Mouse (Mus musculus) 3134 (cell line): ENCODE results near the gene Zfyve28.
A peak's percentile ranks its signal among the peaks of the same experiment; 100 is the strongest.

Experiments used
- DNase-seq: peaks from one replicate; pipeline ENCODE4 v3.0.0-alpha.2; 2011; ENCODE audit warnings: low spot score; ENCODE audit not compliant: insufficient read length; ENCODE audit errors: extremely low read depth

Gene Zfyve28

DNA sequence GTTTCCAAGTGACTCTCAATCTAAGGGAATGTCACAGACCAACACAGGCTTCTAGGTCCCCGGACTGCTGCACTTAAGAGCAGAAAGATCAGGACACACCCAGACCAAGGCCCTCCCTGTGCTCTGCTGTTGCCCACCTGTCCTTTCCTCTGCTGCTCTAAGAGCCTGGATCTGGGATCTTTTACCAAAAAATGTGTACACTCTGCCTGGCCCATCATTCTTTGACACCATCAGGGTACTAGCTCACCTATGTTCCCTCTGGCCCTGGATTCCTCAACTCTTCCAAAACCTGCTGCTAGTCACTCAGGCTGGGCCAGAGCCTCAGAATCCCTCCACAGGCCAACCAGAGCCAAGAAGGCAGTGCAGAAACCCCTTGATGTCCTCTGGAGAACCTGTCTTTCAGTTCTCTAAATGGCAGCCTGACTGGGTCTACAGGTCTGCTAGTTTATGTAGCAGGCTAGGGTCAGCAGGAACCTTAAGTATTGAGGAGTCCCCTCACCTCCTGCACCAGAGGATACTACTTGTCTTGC lies 103.1 kb downstream of the Zfyve28 start:
- no peak for DNase-seq

DNA sequence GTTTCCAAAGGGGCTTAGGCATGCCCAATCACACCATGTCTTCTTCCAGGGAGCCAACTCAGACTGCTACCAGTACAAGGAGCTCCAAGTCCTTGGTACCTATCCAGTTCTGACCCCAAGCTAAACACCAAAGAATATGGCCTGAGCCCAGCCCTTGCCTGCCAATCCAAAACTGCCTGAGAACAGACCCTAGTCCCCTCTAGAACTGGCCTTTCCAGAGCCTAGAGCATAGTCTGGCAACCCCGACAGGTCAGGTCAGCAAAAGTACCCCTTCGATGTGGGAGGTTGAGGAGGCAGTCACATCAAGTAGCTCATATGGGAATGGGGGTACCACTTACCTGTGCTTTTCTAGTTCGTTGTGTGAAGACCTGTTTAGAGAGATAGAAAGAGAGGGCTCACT lies 104.3 kb downstream of the Zfyve28 start:
- DNase-seq, result no peak

DNA sequence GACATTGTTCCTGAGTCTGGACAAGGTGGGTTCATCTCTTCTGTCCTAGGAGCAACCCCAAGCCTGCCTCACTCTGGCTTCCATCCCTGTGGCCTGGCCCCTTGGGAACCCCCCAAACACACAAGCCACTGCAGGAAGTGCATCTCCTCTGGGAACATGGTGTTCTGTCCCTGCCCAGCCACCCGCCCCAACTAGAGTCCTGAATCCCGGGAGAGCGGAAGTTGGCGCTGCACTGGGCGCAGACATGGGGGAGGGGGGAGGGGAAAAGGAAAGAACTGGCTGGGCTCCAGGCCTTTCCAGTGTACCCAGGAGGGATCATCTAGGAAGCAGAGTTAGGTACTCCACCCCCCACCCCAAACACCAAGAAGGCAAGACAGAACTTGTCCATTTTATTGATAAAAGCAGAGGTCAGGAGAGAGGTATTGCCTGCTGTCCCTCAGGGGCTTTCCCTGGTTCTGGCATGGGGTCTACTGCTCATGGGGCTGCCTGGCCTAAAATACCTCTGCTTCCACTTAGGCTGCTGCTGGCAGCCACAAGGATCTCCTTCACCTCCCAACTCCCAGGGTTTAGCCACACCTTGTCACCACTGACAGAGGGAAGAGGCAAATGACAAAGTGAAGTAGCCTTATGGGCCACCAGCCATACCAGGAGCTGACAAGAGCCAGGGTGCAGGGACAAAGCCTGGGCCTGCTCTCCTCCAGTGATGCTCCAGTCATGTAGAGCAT lies 104.9 kb downstream of the Zfyve28 start:
- no peak for DNase-seq

DNA sequence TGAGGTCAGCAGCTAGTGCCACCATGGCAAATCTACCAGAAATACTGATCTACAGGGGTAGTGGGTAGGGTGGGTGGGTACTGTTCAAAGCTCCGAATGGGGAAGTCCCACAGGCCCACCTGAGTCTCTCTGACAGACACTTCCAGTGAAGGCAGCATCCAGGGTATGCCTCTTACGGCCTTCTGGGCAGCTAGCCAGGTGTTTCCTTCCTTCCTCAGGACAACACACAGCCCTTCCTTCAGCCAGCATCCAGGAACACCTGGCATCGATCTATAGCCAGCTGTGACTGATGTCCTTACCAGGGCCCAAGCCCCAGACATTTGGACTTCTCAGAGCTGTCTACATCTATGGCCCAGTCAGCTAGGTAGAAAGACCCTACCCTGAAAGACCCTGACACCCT lies 105.8 kb downstream of the Zfyve28 start:
- DNase-seq, result no peak

DNA sequence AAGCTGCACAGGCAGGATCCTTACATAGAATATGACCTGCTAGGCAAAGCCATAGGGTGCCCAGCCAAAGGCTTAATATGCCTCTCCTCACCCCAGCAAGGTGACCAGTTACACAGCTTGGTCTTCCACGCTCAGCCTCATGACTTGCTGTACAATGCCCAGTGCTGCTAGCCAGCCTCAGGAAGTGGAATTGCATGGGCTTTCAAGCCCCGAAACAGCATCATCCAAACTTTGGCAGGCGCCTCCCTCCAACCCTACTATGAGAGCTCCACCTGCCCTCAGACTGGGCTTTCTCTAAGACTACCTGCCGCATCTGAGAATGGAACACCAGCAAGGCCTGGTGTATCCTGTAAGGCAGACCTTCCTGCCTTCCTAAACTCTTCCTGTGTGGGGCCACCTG lies 110.4 kb downstream of the Zfyve28 start:
- DNase-seq, result no peak

DNA sequence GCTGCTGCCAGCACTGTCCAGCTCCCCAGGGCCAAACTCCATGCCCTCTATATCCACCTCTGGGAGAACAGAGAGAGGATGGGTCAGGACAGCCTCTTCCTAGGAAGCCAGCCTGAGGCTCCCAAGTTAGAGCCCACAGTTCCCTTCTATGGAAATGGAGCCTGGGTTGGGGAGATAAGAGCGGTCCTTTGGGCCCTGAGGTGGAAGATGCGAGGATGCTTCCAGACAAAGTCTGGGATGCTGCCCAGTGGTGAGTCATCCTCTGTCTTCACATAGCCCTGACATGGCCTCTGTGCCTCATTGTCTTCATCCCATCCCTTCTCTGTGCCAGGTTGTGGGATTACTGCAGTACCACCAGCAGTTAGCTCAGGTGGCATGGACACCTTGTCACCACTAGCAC lies 111.2 kb downstream of the Zfyve28 start:
- no peak for DNase-seq

DNA sequence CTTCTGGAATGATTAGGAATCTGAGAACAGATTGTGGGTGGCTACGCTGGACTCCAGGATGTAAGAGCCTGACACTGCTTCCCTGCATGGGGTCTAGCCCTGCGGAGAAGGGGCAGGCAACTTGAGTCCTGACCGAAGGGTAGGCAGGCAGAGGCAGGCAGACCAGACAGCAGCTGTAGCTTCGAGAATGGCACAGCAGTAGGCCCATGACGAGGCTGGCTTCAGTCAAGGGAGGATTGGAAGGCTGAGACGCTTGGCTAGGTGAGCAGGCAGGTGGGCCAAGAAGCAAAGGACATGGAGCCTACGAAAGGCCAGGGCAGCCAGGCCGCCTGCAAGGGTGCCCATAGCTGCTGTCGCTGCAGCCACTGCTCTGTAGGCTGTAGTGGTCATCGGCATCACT lies 111.6 kb downstream of the Zfyve28 start:
- DNase-seq, result no peak

DNA sequence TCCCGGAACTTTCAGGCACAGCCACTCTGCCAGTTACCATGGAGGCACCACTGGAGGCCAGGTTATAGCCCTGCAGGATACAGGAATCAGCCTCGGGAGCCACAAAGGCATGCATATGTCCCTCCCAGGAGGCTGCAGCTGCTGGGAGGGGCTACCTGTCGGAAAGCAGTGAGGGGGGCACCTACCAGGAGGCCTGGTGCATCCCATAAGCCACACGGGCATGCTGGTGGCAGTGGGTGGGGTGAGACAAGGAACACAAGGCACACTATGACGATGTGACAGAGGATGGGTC lies 112.9 kb downstream of the Zfyve28 start:
- no peak for DNase-seq

DNA sequence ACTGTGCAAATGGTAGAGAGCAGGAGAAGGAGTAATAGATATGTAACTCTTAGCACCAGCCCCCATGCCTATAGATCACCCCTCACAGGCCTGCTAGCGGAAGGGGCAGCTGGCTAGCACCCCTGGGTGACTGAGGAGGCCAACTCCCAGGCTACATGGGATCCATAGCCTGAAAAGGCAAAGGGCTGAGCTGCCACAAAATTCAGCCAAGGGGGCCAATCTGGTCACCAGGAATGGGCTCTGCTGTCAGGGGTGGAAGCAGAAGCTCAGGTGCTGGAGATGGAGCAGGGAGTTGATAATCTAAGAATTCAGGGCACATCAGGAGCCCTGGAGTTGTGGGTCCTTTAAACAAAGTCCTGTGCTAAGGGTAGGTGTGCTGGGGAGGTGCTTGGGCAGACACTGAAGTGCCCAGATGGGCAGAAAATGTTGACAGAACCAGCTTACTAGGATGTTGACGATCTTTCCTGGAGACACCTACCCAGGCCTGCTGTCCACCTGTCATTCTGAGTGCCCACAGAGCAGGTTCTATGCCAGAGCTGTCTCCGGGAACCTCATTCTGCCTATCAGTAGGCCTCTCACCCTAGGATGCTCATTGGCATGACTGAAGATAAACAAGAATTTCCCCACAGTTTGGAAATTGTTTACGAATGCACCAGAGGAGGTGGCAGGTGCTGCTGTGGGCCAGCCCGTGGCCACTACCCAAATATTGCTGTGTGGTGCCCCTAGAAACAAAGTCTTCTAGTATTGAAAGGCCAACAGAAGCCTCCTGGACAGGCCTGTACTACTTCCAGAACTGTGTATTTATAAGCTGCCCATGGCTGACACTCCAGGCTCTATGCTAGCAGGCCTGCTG lies 113.5 kb downstream of the Zfyve28 start:
- no peak for DNase-seq

DNA sequence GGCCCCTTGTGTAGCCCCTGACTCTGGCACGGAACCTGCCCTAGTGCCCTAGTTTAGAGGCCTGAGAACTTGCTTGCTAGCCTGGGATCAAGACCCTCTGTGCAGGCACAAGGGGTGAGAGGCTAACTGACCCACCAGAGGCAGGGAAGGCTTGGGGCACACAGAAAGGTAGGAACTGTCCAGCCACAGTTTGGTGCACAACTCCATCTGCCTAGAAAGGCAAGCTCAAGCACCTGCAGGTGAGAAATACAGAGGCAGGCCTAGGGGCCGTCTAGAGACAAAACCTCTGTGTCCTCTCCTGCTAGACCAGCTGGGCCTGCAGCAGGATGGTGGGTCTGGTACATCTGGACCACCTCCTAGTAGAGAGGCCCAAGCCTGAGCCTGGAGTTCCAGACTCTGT lies 114.2 kb downstream of the Zfyve28 start:
- no peak for DNase-seq

DNA sequence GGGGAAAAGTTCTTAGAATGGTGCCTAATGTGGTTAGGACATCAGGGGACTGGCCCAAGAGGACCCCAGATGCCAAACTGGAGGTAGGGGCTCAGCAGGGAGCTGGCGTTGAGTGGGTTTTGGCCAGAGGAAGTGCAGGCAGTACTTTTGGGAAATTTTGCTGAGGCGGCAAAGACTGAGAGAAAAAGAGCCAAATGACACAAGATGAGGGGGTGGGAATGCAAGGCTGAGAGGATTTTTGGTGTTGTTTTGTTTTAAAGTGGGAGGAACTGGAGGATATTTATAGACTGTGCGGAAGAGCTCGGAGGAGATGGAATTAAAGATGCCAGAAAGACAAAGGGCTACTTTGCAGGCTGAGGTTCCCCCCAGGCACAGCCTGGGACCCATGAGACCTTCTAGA lies 117.5 kb downstream of the Zfyve28 start:
- DNase-seq, result no peak

DNA sequence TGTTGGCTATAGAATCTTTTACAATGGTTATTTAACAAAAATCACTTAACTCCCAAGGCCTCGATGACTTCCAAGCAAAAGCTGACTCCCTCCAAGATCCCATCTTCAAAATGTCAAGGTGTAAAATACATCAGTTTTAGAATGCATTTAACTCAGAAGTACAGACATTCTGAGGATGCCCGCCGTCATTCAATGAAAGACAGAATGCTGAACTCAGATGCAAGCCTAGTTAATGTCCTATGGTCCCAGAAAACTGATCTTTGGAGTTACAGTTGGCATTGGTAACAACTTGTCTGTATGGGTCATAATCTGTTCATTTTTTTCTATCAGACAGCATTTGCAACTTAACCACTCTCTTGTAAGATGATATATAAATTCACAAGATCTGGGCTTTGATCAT lies 118.3 kb downstream of the Zfyve28 start:
- DNase-seq, result no peak

DNA sequence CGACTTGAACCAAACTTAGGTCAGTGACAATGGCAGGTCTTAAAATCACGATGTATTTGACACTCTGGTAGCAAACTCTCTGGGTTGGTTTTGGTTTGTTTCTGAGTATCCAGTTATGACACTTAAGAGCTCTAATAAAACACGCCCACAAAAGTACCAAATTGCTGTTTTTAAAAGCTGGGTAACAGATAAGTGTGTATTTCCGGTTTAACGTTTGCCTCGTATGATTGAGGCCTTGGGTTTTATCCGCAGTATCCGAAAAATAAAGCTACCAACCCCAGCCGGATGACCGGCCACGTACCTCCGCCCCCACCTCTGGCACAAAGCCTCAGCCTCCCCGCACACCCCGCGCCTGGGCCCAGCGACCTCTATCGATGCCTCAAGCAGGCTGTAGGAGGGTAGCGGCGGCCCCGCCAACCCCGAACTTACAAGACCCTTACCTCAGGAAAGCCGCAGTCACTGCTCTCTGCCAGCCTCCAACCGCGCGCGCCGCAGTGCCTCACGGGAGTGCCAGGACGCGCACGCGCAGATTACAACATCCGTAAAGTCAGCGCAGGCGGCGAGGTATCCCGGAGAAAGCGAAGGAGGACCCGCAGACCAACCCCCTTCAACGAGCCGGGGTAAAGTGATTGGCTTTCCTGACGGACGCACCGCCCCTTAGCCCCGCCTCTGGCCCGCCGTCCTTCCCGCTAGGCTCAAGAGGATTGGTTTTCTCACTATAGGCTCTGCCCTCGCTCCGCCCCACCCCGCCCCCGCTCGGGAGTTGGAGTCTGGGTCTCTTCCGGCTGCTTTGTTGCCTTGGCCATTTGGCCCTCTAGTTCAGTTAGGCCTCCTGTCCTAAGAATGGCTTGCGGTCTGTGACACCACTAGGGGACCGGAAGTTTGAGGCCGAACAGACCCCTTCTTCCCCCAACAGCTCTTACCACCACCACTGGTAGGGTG lies 119.0 kb downstream of the Zfyve28 start, which contains the start of the genes Poln and Haus3:
Poln (minus strand) TSS at position 499 of the 942 bp plus-strand sequence.
Haus3 (minus strand) TSS at position 578 of the 942 bp plus-strand sequence.
- DNase-seq, result peak; percentile 99

DNA sequence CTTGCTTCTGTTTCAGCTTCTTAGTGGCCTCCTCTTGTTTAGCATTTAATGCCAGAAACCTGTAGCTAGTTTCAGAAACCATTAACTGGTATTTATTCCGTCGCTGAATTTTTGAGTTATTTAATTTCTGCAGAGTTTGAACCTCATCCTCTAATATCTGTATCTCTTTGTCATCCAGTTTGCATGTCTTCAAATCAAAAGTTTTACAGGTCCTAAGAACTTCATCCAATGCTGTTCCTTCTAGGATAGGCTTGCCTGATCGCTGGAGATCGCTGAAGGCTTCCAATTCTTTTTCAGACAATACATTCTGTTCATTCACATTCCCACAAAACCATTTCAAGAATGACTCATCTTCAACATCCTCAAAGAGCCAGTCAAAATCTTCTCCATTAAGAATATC lies 120.4 kb downstream of the Zfyve28 start:
- no peak for DNase-seq

DNA sequence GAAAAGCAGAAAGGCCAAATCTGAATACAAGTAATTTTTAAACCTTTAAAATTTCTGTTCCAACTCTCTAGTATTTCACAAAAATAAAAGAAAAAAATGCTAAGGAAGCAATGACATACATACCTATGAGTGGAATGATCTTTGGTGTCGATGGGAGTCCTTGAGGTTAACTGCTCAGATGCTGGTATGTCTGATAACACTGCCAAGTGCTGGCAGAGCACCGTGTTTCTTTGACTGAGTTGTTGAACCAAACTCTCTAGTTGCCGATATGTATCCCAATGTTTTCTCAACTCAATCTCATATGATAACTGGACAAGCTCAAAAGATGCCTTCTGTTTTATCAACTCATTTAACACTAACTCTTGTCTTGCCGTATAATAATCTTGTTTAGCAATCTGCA lies 122.5 kb downstream of the Zfyve28 start:
- DNase-seq, result no peak

DNA sequence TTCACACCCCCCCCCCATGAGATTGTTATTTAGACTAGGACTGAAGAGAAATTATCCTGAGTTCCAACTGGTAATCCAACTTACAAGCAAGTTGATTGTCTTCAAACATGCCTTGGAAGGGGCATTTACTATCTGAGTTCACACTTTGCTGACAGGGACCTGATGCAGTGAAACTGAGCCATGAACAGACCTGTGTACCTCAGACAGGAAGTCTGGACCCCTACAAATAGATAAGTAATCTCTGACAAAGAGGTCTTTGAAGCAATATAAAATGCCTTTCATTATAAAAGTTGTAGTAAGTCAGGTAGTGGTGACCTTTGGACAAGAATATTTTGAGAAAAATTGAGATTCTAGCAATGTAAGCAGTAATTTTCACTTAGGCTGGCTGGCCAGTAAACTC lies 139.8 kb downstream of the Zfyve28 start:
- no peak for DNase-seq

DNA sequence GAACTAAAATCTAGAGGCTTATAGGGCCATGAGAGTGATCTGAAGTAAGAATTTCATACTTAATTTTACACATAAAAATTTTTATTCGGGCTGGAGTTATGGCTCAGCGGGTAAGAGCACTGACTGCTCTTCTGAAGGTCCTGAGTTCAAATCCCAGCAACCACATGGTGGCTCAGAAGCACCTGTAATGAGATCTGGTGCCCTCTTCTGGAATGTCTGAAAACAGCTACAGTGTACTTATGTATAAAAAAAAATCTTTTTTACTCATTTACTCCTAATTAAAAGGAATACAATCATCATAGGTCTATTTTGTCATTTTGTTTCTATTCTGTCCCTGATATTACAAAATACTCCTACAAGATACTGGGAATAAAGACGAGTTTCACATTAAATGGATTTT lies 140.7 kb downstream of the Zfyve28 start:
- no peak for DNase-seq
